Mouse (Mus musculus) cortical plate, adult 2 months (tissue): ENCODE data around the gene Psma6. TPM values are rescaled to one million over a fixed set of nuclear protein-coding genes. Genes with fewer than 3 reads are reported as not detected.

Experiments used
- H3K27ac ChIP-seq: fragments of 200-500 bp; 2 replicates; pipeline ENCODE4 v1.5.1; 2012; ENCODE audit warnings: low read length, control low read depth, inconsistent platforms; ENCODE audit not compliant: insufficient read depth
- H3K4me1 ChIP-seq: fragments of 200-500 bp; 2 replicates; pipeline ENCODE4 v1.6.1; 2011; ENCODE audit warnings: low read length; ENCODE audit not compliant: control insufficient read depth, insufficient read depth
- H3K4me3 ChIP-seq: fragments of 200-500 bp; 2 replicates; pipeline ENCODE4 v1.5.1; 2011; ENCODE audit warnings: mild to moderate bottlenecking, low read length, control low read depth; ENCODE audit not compliant: insufficient read depth
- CTCF ChIP-seq: fragments of 200-500 bp; IDR thresholded peaks from 2 replicates; pipeline ENCODE4 v1.5.1; 2011; ENCODE audit warnings: mild to moderate bottlenecking, control low read depth, low read length; ENCODE audit not compliant: insufficient read depth; ENCODE audit errors: extremely low read depth
- POLR2A ChIP-seq: fragments of 200-500 bp; IDR thresholded peaks from 2 replicates; pipeline ENCODE4 v1.6.1; 2011; ENCODE audit warnings: mild to moderate bottlenecking, low read length, control low read depth; ENCODE audit not compliant: insufficient read depth; ENCODE audit errors: extremely low read depth
- polyA plus RNA-seq: library from polyadenylated mRNA; depleted of rRNA; stranded (reverse); fragments of >200 nt; gene quantifications from 2 replicates; pipeline ENCODE4 v1.2.3, GENCODE M21; 2012; rRNA removed

The Psma6 gene
- polyA plus RNA-seq, 1 experiment: 129 TPM

GRCm38 (mm10) chr12:55462456-55462855, 78.4 kb downstream of the Psma6 start:
- Histone ChIP-seq H3K4me1 (peaks cover 16% of the 10 kb centered on the region), H3K4me3 (no peak overlapping the region), H3K27ac (no peak overlapping the region)
- TF ChIP-seq POLR2A (no peak), CTCF (no peak)

DNA sequence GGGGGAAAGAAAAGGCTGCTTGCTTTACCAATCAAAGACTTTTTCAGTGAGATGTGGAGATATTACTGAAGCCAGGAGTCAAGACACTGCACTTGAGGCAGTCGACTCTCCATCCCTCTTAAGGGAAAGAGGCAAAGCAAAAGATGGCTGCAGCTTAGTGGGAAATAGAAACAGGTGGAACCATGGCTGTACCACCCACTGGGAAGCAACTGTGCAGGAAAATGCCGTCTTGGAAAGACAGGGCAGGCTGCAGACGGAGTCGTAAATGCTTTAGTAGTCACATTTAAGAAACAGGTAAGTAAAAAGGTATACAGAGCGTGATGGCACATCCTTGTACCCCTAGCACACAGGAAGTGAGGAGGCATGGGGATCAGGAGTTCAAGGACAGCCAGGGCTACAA, 79.1 kb downstream of the Psma6 start:
- Histone ChIP-seq H3K27ac (no peak overlapping the region), H3K4me3 (no peak overlapping the region), H3K4me1 (peaks cover 16% of the 10 kb centered on the region)
- TF ChIP-seq POLR2A (no peak), CTCF (no peak)

- TF ChIP-seq POLR2A: no peak
- TF ChIP-seq CTCF: no peak
- peak overlapping the region; percentile 11 for H3K27ac ChIP-seq
- peaks cover 15% of the 10 kb centered on the region for H3K4me1 ChIP-seq
- no peak overlapping the region for H3K4me3 ChIP-seq
Observed at GRCm38 (mm10) chr12:55463992-55464845, 80.2 kb downstream of the Psma6 start.

DNA sequence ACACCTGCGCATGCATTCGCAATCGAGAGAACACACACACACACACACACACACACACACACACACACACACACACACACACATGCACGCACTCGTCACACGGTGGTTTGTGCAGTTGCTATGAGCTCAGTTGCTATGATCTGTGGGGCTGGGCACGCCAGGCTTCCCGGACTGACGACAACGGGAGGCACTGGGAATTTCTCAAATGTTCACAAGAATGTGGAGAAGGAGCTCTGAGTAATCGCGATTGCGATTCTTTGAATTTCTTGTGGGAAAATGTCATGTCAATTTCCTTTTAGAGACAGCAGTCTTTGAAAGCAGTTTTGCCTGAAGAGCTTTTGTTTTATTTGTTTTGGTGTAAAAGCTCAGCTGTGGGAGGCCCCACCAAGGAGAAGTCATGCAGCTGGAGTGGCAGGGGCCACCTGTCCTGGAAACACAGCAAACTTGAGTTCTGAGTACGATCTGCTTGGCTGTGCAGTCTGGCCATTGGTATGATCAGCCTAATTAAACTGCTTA, 80.9 kb downstream of the Psma6 start:
- no peak overlapping the region for H3K4me3 ChIP-seq
- H3K4me1 ChIP-seq: peaks cover 15% of the 10 kb centered on the region
- 0 out of 2 replicates have a peak overlapping the region, but pooled peaks have one; percentile 38 for H3K27ac ChIP-seq
- no peak for TF ChIP-seq CTCF
- no peak for TF ChIP-seq POLR2A

DNA sequence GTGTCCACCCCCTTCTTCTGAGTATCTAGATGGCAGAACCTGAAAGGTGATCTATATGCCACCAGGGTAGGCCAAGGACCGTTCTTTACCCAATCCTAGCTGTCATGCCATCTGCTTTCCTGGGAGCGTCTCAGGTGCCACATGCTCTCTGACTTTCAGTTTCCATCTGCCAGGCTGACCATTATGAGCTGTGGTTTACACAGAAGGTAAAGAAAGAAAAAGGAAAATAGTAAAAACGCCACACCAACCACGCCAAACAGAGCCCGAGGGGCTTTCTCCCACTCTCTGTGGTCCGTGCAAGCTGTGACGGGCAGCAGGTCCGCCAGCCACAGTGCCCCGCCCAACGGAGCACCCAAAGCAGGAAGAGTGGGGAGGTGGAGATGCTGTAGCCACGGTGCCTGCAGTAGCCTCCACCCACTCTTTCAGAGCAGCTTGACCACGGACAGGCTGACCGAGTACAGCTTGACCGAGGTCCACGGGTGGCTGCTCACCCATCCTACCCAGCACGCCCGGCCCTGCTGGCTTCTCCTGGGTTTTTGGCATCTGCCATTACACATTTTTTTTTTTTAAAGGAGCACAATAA, 81.5 kb downstream of the Psma6 start:
- TF ChIP-seq CTCF (no peak), POLR2A (no peak)
- peaks cover 15% of the 10 kb centered on the region for H3K4me1 ChIP-seq
- 0 out of 2 replicates have a peak overlapping the region, but pooled peaks have one; percentile 38 for H3K27ac ChIP-seq
- no peak overlapping the region for H3K4me3 ChIP-seq

GRCm38 (mm10) chr12:55466088-55466701, 82.2 kb downstream of the Psma6 start:
- Histone ChIP-seq H3K4me3 (no peak overlapping the region), H3K27ac (no peak overlapping the region), H3K4me1 (peaks cover 15% of the 10 kb centered on the region)
- TF ChIP-seq POLR2A (no peak), CTCF (no peak)

DNA sequence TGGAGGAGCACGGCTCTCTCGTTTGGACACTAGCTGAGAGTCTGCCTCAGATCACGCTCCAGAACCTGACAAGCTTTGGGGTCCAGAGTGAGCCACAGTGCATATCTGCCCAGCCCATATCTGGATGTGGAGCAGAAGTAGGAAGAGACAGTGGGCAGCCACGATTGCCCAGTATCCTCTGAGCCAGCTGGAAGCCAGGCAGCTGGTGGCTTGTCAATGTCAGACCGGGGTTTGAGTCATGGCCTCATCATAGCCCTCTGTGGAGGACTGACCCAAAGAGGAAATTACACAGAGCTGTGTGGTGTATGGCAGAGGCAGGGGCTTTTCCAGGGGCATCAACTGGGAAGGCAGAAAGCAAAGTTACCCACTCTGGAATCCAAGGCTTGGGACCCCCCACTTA, 82.8 kb downstream of the Psma6 start:
- TF ChIP-seq CTCF (no peak), POLR2A (no peak)
- H3K4me3 ChIP-seq: no peak overlapping the region
- no peak overlapping the region for H3K27ac ChIP-seq
- H3K4me1 ChIP-seq: peaks cover 15% of the 10 kb centered on the region

- Histone ChIP-seq H3K4me3 (no peak overlapping the region), H3K4me1 (peaks cover 12% of the 10 kb centered on the region), H3K27ac (no peak overlapping the region)
- no peak for TF ChIP-seq POLR2A
Observed at GRCm38 (mm10) chr12:55467331-55468180, 83.5 kb downstream of the Psma6 start.

Other genes with a start within 250 kb of the Psma6 start
- 29.0 and 29.9 TPM in 2 replicates for gene Srp54b, start 229.1 kb upstream of the Psma6 start, polyA plus RNA-seq
- not detected in 2 replicates for gene 1700047I17Rik2, start 184.6 kb upstream of the Psma6 start, polyA plus RNA-seq
- 64.5 and 66.5 TPM in 2 replicates for gene Srp54c, start 154.1 kb upstream of the Psma6 start, polyA plus RNA-seq
- gene 1110008L16Rik, start 84.6 kb upstream of the Psma6 start, polyA plus RNA-seq: 7.0 and 7.8 TPM in 2 replicates
- gene Ppp2r3c, start 81.2 kb upstream of the Psma6 start, polyA plus RNA-seq: 10.5 and 10.9 TPM in 2 replicates
- 35.4 and 40.2 TPM in 2 replicates for gene Nfkbia, start 108.4 kb downstream of the Psma6 start, polyA plus RNA-seq
- gene Aldoart2, start 181.0 kb downstream of the Psma6 start, polyA plus RNA-seq: not detected in 2 replicates
- gene Insm2, start 215.2 kb downstream of the Psma6 start, polyA plus RNA-seq: 0.06 and 0.13 TPM in 2 replicates